Mouse (Mus musculus) retina, postnatal 1 day (tissue): ENCODE measurements at regions not wholly inside any gene's neighbourhood (a gene's known extent, or its start where the extent isn't known, plus 50 kb on each side); places are given as distances from the start of the nearest gene placed in this dataset.
A peak's percentile ranks its signal among the peaks of the same experiment; 100 is the strongest.

Source experiments
- DNase-seq: peaks from one replicate; pipeline ENCODE4 v3.0.0-alpha.2; 2012

GRCm38 (mm10) chr11:90088473-90088872, 58.3 kb downstream of the Tmem100 start:
- no peak for DNase-seq

GRCm38 (mm10) chr11:90094052-90094451, 63.9 kb downstream of the Tmem100 start:
- DNase-seq, result no peak

- no peak for DNase-seq
Measured at GRCm38 (mm10) chr11:90094700-90095355, 64.7 kb downstream of the Tmem100 start.

GRCm38 (mm10) chr11:90098471-90098870, 68.3 kb downstream of the Tmem100 start:
- no peak for DNase-seq

GRCm38 (mm10) chr11:90099178-90099577, 69.0 kb downstream of the Tmem100 start:
- no peak for DNase-seq

- DNase-seq, result no peak
Measured at GRCm38 (mm10) chr11:90100161-90100560, 70.0 kb downstream of the Tmem100 start.

GRCm38 (mm10) chr11:90101284-90101683, 71.1 kb downstream of the Tmem100 start:
- DNase-seq, result no peak

- DNase-seq, result no peak
Measured at GRCm38 (mm10) chr11:90106063-90106798, 76.1 kb downstream of the Tmem100 start.

GRCm38 (mm10) chr11:90109681-90110111, 77.8 kb upstream of the Gm45716 start:
- DNase-seq, result peak; percentile 71

GRCm38 (mm10) chr11:90110170-90110569, 77.3 kb upstream of the Gm45716 start:
- DNase-seq, result no peak

GRCm38 (mm10) chr11:90112174-90112573, 75.3 kb upstream of the Gm45716 start:
- DNase-seq, result no peak

- peak; percentile 17 for DNase-seq
Measured at GRCm38 (mm10) chr11:90116676-90117663, 70.5 kb upstream of the Gm45716 start.

GRCm38 (mm10) chr11:90117664-90118295, 69.7 kb upstream of the Gm45716 start:
- DNase-seq, result no peak

- DNase-seq, result peak; percentile 29
Measured at GRCm38 (mm10) chr11:90121902-90122301, 65.6 kb upstream of the Gm45716 start.

- peak; percentile 44 for DNase-seq
Measured at GRCm38 (mm10) chr11:90122709-90123108, 64.8 kb upstream of the Gm45716 start.

GRCm38 (mm10) chr11:90123851-90124250, 63.6 kb upstream of the Gm45716 start:
- DNase-seq, result no peak

- no peak for DNase-seq
Measured at GRCm38 (mm10) chr11:90126289-90126688, 61.2 kb upstream of the Gm45716 start.

GRCm38 (mm10) chr11:90128865-90129415, 58.5 kb upstream of the Gm45716 start:
- no peak for DNase-seq

- DNase-seq, result no peak
Measured at GRCm38 (mm10) chr11:90129793-90130624, 57.5 kb upstream of the Gm45716 start.

GRCm38 (mm10) chr11:90130635-90131034, 56.8 kb upstream of the Gm45716 start:
- peak; percentile 15 for DNase-seq

- DNase-seq, result no peak
Measured at GRCm38 (mm10) chr11:90132579-90132978, 54.9 kb upstream of the Gm45716 start.
